Mouse (Mus musculus): ENCODE measurements around the gene B4galt5.

Gene B4galt5

GRCm38 (mm10) chr2:167262433-167262832, 86.5 kb downstream of the B4galt5 start:
- intact Hi-C loops (cut with DNase I): no loop called here

GRCm38 (mm10) chr2:167261106-167261505, 87.9 kb downstream of the B4galt5 start:
- intact Hi-C loops (cut with DNase I): no loop called here

- intact Hi-C loops (cut with DNase I): no loop called here
These were observed 91.2 kb downstream of the B4galt5 start for GRCm38 (mm10) chr2:167257790-167258189.

- intact Hi-C loops (cut with DNase I): no loop called here
These were observed 94.2 kb downstream of the B4galt5 start for GRCm38 (mm10) chr2:167254808-167255207.

GRCm38 (mm10) chr2:167254185-167254584, 94.8 kb downstream of the B4galt5 start:
- intact Hi-C loops (cut with DNase I): no loop called here

- intact Hi-C loops (cut with DNase I): no loop called here
These were observed 95.5 kb downstream of the B4galt5 start for GRCm38 (mm10) chr2:167253476-167253875.

- intact Hi-C loops (cut with DNase I): no loop called here
These were observed 96.8 kb downstream of the B4galt5 start for GRCm38 (mm10) chr2:167252057-167252687.

- intact Hi-C loops (cut with DNase I): no loop called here
These were observed 98.1 kb downstream of the B4galt5 start for GRCm38 (mm10) chr2:167250736-167251337.

GRCm38 (mm10) chr2:167250003-167250735, 98.8 kb downstream of the B4galt5 start:
- intact Hi-C loops (cut with DNase I): no loop called here

- intact Hi-C loops (cut with DNase I): no loop called here
These were observed 99.4 kb downstream of the B4galt5 start for GRCm38 (mm10) chr2:167249591-167249990.
